In genomic region chr1:185454955-185455701, GRCm38 (mm10) we compare ENCODE assay signal across 10 mouse cellular contexts. TPM values are rescaled to one million over a fixed set of nuclear protein-coding genes. Genes with fewer than 3 reads are reported as not detected.
DNase-seq lines count a peak whose midpoint lies in the region; ATAC-seq lines count a peak whose summit lies in the region.
"Had no signal": no experiment of that assay in that cellular context is flagged by ENCODE, and none has a peak within 500 bp of the region (broad histone marks: within the 10 kb centered on the region; RNA-seq: fewer than 3 reads in every experiment).

No protein-coding gene starts in this region.

- H3K9ac ChIP-seq in hindbrain, embryonic 14.5 days, result peak overlapping the region; percentile 74
- H3K9ac ChIP-seq in limb, embryonic 13.5 days, result peak overlapping the region; percentile 62

- no peaks in the 10 kb centered on the region for H3K36me3 ChIP-seq in hindbrain, embryonic 14.5 days (replicated peaks; ENCODE audit: control insufficient read depth, insufficient read depth)
- no peaks in the 10 kb centered on the region for H3K36me3 ChIP-seq in limb, embryonic 13.5 days

- peak overlapping the region; percentile 84 for H3K4me2 ChIP-seq in hindbrain, embryonic 14.5 days (replicated peaks)
- H3K4me2 ChIP-seq in limb, embryonic 13.5 days (replicated peaks), result peak overlapping the region; percentile 97

- no peak overlapping the region for H3K27ac ChIP-seq in hindbrain, embryonic 14.5 days
- H3K27ac ChIP-seq in limb, embryonic 13.5 days, result no peak overlapping the region

- WGBS in hindbrain, embryonic 14.5 days, result under 1% methylated on average over 67 of the region's 71 CpGs
- 1% methylated on average over 70 of the region's 71 CpGs for WGBS in limb, embryonic 13.5 days

- peak; percentile 38 to 49 for DNase-seq in left cerebral cortex, adult 18-20 months (ENCODE audit: low spot score in 2 of 2)
- no peak for DNase-seq in left cerebral cortex, adult 11 months (ENCODE audit: low spot score)
- DNase-seq in hindbrain, embryonic 14.5 days (ENCODE audit: low spot score), result peak; percentile 46
- DNase-seq in retina, postnatal 7 days (ENCODE audit: low read depth, low spot score), result peak; percentile 17

- no peaks in the 10 kb centered on the region for H3K9me3 ChIP-seq in hindbrain, embryonic 14.5 days (ENCODE audit: control insufficient read depth, low read length)
- no peaks in the 10 kb centered on the region for H3K9me3 ChIP-seq in limb, embryonic 13.5 days

- peaks cover 16% of the 10 kb centered on the region; the same call in 1 of the 2 replicates for H3K27me3 ChIP-seq in hindbrain, embryonic 14.5 days (ENCODE audit: control insufficient read depth, insufficient read depth, low read length)
- peaks cover 49% of the 10 kb centered on the region for H3K27me3 ChIP-seq in limb, embryonic 13.5 days

- peak; percentile 39; the same call in 1 of the 2 replicates for ATAC-seq in cerebellum, adult (ENCODE audit: insufficient number of reproducible peaks, low FRiP score, low TSS enrichment)
- peak; percentile 33 for ATAC-seq in erythroblast, adult 5-6 weeks (replicated peaks; ENCODE audit: low FRiP score, poor library complexity, severe bottlenecking)
- ATAC-seq in hindbrain, embryonic 14.5 days (ENCODE audit: low FRiP score), result peak; percentile 81
- ATAC-seq in limb, embryonic 13.5 days (ENCODE audit: low FRiP score, low read depth), result peak; percentile 77
- ATAC-seq in inflammation-experienced regulatory T-cells, adult 6 months, result no peak

- H3K4me3 ChIP-seq in hindbrain, embryonic 14.5 days (replicated peaks; ENCODE audit: low read length), result peak overlapping the region; percentile 64
- peak overlapping the region; percentile 58 for H3K4me3 ChIP-seq in limb, embryonic 13.5 days

- 0 out of 2 replicates have a peak, but pooled peaks cover 13% of the 10 kb centered on the region for H3K4me1 ChIP-seq in hindbrain, embryonic 14.5 days (replicated peaks; ENCODE audit: control insufficient read depth, insufficient read depth, low read length)
- peaks cover 10% of the 10 kb centered on the region for H3K4me1 ChIP-seq in limb, embryonic 13.5 days

RNA-seq across cellular contexts. Expression of gene Slc30a10, which starts 0.5 kb away (rescaled TPM):
- total RNA-seq in left cerebral cortex, adult 18-20 months (2021), result 1 to 10 TPM; 7.4 to 8.8 TPM
- total RNA-seq in erythroblast, adult 5-6 weeks (2015; ENCODE audit: low replicate concordance), result 4.0 TPM in 2 replicates
- total RNA-seq in erythroblast, adult 5-6 weeks (2017; ENCODE audit: low replicate concordance), result 3.8 and 4.7 TPM in 2 replicates
- polyA plus RNA-seq in hindbrain, embryonic 14.5 days (2014; fragmentation: Nextera tagmentation; extraction: Ambion mirVana), result 6.8 and 8.5 TPM in 2 replicates
- polyA plus RNA-seq in limb, embryonic 13.5 days (2015; fragmentation: Nextera tagmentation; extraction: Ambion mirVana), result 0.36 and 0.45 TPM in 2 replicates
- polyA plus RNA-seq in inflammation-experienced regulatory T-cells, adult 6 months (2017; shearing (Covaris generic)), result not detected
- total RNA-seq: adrenal gland, adult 18-20 months; neutrophil, adult 5-6 weeks had no signal
